Mouse (Mus musculus): ENCODE data around the gene Nbr1. TPM values are rescaled to one million over a fixed set of nuclear protein-coding genes. Genes with fewer than 3 reads are reported as not detected.

Gene Nbr1
- polyA plus RNA-seq, 1 experiment from 2014 or later: 35.3 TPM

DNA sequence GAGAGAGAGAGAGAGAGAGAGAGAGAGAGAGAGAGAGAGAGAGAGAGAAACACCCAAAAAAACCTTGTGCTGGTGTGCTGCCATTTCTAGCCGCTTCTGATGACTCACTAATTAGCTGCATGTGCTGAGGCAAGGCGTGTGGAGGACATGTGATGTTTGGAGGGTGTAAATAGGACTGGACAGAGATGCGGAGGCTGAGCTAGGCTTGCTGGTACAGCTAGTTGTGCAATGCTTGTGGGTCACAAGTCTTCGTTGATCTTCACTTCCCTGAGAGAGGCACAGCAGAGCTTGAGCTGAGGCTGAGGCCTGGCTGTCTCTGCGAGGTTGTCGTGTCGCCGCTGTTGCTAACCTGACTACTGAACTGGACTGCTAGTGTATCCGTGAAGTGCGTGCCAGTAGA lies 35.7 kb downstream of the Nbr1 start:
- H3K27ac ChIP-seq (ENCODE audit: low read depth): peak overlapping the region; percentile 39; the same call in 1 of the 2 replicates
- H3K9ac ChIP-seq (replicated peaks): no peak overlapping the region
- H3K4me3 ChIP-seq (ENCODE audit: low read depth, low read length): no peak overlapping the region
- ATAC-seq (peak; percentile 51), DNase-seq (peak; percentile 26)
- no peak overlapping the region for H3K4me2 ChIP-seq (ENCODE audit: low read depth, low read length)
- H3K9me3 ChIP-seq (ENCODE audit: low read length): no peaks in the 10 kb centered on the region
- H3K36me3 ChIP-seq (replicated peaks; ENCODE audit: insufficient read depth, low read length): peaks cover 27% of the 10 kb centered on the region
- TF ChIP-seq EP300 (IDR thresholded peaks at IDR 0.05; ENCODE audit: low read depth) (no peak), CTCF (IDR thresholded peaks at IDR 0.05; ENCODE audit: low read depth) (no peak)
- no peaks in the 10 kb centered on the region for H3K27me3 ChIP-seq (ENCODE audit: insufficient read depth, low read length)
- H3K4me1 ChIP-seq (ENCODE audit: insufficient read depth): peaks cover 6% of the 10 kb centered on the region
- WGBS (ENCODE audit: insufficient replicate concordance): 71% methylated on average over 10 of the region's 10 CpGs

DNA sequence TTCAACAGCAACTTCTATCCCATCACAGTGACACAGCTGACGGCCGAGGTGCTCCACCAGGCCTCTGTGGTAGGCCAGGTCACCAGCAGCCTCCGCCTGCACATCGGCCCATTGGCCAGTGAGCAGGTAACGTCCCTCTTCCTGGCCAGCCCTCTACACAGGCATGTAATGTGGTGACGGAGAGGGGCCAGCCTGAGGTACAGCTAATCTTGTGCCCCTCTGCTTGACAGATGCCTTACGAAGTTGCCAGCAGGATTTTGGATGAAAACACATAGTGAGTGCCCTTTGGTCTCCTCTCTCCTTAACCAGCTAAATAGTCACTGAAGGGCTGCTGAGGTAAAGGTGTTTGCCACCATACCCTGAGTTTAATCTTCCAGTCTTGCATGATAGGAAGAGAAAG lies 36.9 kb downstream of the Nbr1 start:
- Histone ChIP-seq H3K9me3 (ENCODE audit: low read length) (no peaks in the 10 kb centered on the region), H3K9ac (replicated peaks) (no peak overlapping the region), H3K27me3 (ENCODE audit: insufficient read depth, low read length) (no peaks in the 10 kb centered on the region), H3K4me3 (ENCODE audit: low read depth, low read length) (no peak overlapping the region), H3K27ac (ENCODE audit: low read depth) (no peak overlapping the region), H3K36me3 (replicated peaks; ENCODE audit: insufficient read depth, low read length) (peaks cover 27% of the 10 kb centered on the region), H3K4me2 (ENCODE audit: low read depth, low read length) (no peak overlapping the region), H3K4me1 (ENCODE audit: insufficient read depth) (peaks cover 6% of the 10 kb centered on the region; the same call in 1 of the 2 replicates)
- ATAC-seq (no peak), DNase-seq (no peak)
- no peak for TF ChIP-seq EP300 (IDR thresholded peaks at IDR 0.05; ENCODE audit: low read depth)
- no peak for TF ChIP-seq CTCF (IDR thresholded peaks at IDR 0.05; ENCODE audit: low read depth)
- WGBS (ENCODE audit: insufficient replicate concordance): 83% methylated on average over 7 of the region's 7 CpGs

DNA sequence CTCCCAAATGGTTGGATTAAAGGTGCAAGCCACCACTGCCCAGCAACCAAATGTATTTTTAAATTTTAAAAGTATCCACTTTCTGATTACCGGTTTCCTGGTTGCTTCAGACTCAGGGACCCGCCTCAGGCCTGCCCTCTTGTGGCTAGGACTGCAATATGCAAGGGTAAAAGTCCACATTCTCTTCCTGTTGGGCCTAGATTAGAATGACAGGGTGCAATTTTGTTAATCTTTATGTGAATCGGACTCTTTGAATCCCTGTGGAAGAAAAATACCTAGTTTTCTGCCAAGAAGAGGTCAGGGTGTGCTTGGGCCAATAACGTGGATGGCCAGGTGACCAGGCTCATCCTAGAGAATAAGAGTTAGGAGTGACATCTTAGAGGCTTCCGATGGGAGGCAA lies 37.5 kb downstream of the Nbr1 start:
- Histone ChIP-seq H3K4me1 (ENCODE audit: insufficient read depth) (peaks cover 6% of the 10 kb centered on the region; the same call in 1 of the 2 replicates), H3K27ac (ENCODE audit: low read depth) (no peak overlapping the region), H3K27me3 (ENCODE audit: insufficient read depth, low read length) (no peaks in the 10 kb centered on the region), H3K4me3 (ENCODE audit: low read depth, low read length) (no peak overlapping the region), H3K36me3 (replicated peaks; ENCODE audit: insufficient read depth, low read length) (peaks cover 27% of the 10 kb centered on the region), H3K4me2 (ENCODE audit: low read depth, low read length) (no peak overlapping the region), H3K9me3 (ENCODE audit: low read length) (no peaks in the 10 kb centered on the region), H3K9ac (replicated peaks) (no peak overlapping the region)
- TF ChIP-seq CTCF (IDR thresholded peaks at IDR 0.05; ENCODE audit: low read depth) (peak; percentile 88), EP300 (IDR thresholded peaks at IDR 0.05; ENCODE audit: low read depth) (no peak)
- WGBS (ENCODE audit: insufficient replicate concordance): 30% methylated on average over 5 of the region's 5 CpGs
- ATAC-seq (peak; percentile 67), DNase-seq (peak; percentile 81)

GRCm38 (mm10) chr11:101589989-101590624 lies 38.2 kb downstream of the Nbr1 start:
- Histone ChIP-seq H3K36me3 (replicated peaks; ENCODE audit: insufficient read depth, low read length) (peaks cover 27% of the 10 kb centered on the region), H3K27ac (ENCODE audit: low read depth) (no peak overlapping the region), H3K27me3 (ENCODE audit: insufficient read depth, low read length) (no peaks in the 10 kb centered on the region), H3K4me1 (ENCODE audit: insufficient read depth) (peaks cover 6% of the 10 kb centered on the region; the same call in 1 of the 2 replicates), H3K9ac (replicated peaks) (no peak overlapping the region), H3K4me3 (ENCODE audit: low read depth, low read length) (no peak overlapping the region), H3K4me2 (ENCODE audit: low read depth, low read length) (no peak overlapping the region), H3K9me3 (ENCODE audit: low read length) (no peaks in the 10 kb centered on the region)
- DNase-seq: no peak
- ATAC-seq: no peak
- 68% methylated on average over 12 of the region's 12 CpGs for WGBS (ENCODE audit: insufficient replicate concordance)
- TF ChIP-seq EP300 (IDR thresholded peaks at IDR 0.05; ENCODE audit: low read depth): no peak
- no peak for TF ChIP-seq CTCF (IDR thresholded peaks at IDR 0.05; ENCODE audit: low read depth)

DNA sequence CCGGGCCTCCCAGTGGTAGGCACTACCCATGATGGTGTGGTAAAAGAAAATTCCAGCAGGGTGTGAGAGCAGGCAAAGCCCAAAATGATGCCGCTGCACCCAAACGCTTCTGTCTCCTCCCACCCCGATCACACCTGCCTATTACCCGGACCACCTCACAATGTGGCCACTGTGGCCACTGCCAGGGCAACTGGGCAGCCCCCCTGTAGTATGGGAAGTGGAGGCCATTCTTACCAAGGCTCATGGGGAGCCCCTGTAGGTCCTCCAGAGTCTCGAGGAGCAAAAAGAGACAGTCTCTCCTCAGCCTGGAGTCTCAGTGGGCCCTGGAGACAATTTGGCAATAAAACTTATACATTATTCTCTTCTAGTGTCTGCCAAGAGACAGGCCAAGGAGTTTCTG lies 47.2 kb downstream of the Nbr1 start, which contains the start of gene Gm11634:
Gm11634 (minus strand) TSS at position 101 of the 400 bp plus-strand sequence.
- H3K9ac ChIP-seq (replicated peaks): no peak within 1 kb of the TSS
- H3K9me3 ChIP-seq (ENCODE audit: low read length): no peaks in the 10 kb centered on the region
- TF ChIP-seq CTCF (IDR thresholded peaks at IDR 0.05; ENCODE audit: low read depth): no peak
- TF ChIP-seq EP300 (IDR thresholded peaks at IDR 0.05; ENCODE audit: low read depth): no peak
- H3K27me3 ChIP-seq (ENCODE audit: insufficient read depth, low read length): no peaks in the 10 kb centered on the region
- H3K27ac ChIP-seq (ENCODE audit: low read depth): no peak within 1 kb of the TSS
- DNase-seq (no peak), ATAC-seq (no peak)
- H3K36me3 ChIP-seq (replicated peaks; ENCODE audit: insufficient read depth, low read length): no peaks in the 10 kb centered on the region
- no peaks in the 10 kb centered on the region for H3K4me1 ChIP-seq (ENCODE audit: insufficient read depth)
- no peak within 1 kb of the TSS for H3K4me2 ChIP-seq (ENCODE audit: low read depth, low read length)
- H3K4me3 ChIP-seq (ENCODE audit: low read depth, low read length): no peak within 1 kb of the TSS
- 67% methylated on average over 6 of the region's 6 CpGs for whole genome bisulfite sequencing (ENCODE audit: insufficient replicate concordance)

GRCm38 (mm10) chr11:101602491-101602890 lies 50.5 kb downstream of the Nbr1 start:
- no peak overlapping the region for H3K9ac ChIP-seq (replicated peaks)
- TF ChIP-seq CTCF (IDR thresholded peaks at IDR 0.05; ENCODE audit: low read depth) (no peak), EP300 (IDR thresholded peaks at IDR 0.05; ENCODE audit: low read depth) (no peak)
- no peaks in the 10 kb centered on the region for H3K9me3 ChIP-seq (ENCODE audit: low read length)
- DNase-seq (peak; percentile 71), ATAC-seq (no peak)
- H3K4me3 ChIP-seq (ENCODE audit: low read depth, low read length): no peak overlapping the region
- no peak overlapping the region for H3K4me2 ChIP-seq (ENCODE audit: low read depth, low read length)
- whole genome bisulfite sequencing (ENCODE audit: insufficient replicate concordance): 8% methylated on average over 3 of the region's 3 CpGs
- H3K27me3 ChIP-seq (ENCODE audit: insufficient read depth, low read length): no peaks in the 10 kb centered on the region
- no peaks in the 10 kb centered on the region for H3K36me3 ChIP-seq (replicated peaks; ENCODE audit: insufficient read depth, low read length)
- H3K4me1 ChIP-seq (ENCODE audit: insufficient read depth): peaks cover 3% of the 10 kb centered on the region; the same call in 1 of the 2 replicates
- no peak overlapping the region for H3K27ac ChIP-seq (ENCODE audit: low read depth)
